Mouse (Mus musculus): ENCODE data around the gene Evc2.

Gene Evc2

DNA sequence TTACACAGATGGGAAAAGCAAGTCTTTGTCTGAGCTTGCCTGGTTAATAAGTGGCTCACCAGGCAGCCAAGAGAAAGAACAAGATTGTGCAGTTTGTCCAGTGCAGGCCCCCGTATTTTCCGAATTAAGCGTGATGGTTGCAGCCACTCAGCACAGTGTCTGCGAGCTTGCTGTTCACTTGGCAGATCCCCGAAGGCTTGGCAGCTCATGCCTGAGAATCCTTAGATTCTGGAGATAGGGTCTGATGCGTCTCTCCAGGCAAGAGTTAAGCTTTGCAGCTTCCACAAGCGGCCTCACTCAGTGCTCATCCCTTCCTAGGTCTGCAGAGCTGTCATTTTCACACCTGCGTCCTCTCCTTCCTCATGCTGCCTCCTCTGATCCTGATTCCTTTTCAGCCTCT is 30.5 kb downstream of the Evc2 start:
- no peak for DNase-seq

DNA sequence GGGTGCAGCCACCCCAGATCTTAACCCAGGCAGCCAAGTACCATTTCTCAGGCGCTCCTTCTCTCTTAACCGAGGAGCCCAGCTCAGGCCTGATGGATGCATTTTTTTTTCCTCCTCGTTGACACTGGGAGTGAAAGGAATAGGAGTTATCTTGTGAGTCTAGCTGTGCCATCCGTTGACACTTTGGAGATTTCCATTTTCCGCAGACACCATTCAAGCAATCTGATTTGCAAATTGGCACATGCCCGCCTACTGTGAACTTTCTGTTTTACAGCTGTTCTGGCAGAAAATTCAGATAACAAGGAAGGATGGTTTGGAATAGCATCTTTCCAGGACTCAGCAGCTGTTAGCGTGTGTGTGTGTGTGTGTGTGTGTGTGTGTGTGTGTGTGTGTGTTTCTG is 39.1 kb downstream of the Evc2 start:
- DNase-seq: no peak

DNA sequence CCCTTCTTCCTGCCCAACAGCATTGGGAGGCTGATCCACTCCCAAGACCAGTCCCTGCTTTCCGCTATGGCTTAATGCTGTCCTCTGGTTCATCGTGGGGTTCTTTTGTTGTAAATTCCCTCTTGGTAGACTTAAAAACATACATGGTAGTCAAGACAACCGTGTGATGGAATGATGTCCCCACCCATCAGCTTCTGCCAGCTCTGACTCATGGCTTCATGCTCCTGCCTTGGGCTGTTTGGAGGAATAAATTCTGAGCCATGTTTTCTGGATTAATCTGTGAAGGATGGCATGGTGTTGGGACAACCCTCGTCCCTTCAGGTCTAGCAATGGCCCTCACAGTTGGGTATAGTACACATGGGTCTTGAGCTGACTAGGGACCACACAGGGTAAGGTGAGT is 42.3 kb downstream of the Evc2 start:
- no peak for DNase-seq

DNA sequence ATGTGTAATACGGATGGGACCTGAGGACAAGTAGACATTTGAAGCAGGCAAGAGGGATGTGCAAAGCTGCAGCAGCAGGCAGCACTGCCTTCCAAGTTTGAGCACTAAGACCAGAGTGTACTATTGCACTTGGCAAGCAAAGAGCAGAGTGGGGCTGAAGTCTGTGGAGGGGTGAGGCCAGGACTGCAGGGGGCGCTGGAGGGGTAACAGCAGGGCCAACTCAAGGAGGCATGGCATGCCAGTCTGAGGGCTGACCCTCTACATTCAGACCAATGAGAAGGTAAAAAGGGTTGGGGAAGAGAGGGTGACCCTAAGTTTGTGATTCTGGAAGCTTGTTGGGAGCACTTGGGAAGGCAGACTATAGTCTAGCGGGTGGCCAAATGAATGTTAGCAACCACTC is 45.3 kb downstream of the Evc2 start:
- peak; percentile 34 to 36 for DNase-seq

DNA sequence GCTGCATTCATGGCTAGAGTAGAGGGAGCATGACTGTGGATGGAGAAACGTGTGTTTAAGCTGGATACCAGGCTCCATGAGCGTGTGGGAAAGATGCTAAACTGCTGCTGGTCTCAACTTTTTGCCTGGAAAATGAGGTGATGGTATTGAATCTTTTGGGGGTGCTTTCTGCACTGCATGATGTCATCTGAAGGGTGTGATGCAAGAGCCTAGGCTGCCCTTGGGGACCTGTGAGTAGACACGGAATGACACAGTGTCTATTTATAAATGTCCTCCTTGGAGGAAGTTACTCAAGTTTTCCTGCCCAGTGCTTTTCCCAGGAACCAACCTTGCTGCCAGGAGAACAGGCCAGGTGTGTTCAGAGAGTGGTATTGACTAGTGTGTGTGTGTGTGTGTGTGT is 50.3 kb downstream of the Evc2 start:
- DNase-seq: no peak

DNA sequence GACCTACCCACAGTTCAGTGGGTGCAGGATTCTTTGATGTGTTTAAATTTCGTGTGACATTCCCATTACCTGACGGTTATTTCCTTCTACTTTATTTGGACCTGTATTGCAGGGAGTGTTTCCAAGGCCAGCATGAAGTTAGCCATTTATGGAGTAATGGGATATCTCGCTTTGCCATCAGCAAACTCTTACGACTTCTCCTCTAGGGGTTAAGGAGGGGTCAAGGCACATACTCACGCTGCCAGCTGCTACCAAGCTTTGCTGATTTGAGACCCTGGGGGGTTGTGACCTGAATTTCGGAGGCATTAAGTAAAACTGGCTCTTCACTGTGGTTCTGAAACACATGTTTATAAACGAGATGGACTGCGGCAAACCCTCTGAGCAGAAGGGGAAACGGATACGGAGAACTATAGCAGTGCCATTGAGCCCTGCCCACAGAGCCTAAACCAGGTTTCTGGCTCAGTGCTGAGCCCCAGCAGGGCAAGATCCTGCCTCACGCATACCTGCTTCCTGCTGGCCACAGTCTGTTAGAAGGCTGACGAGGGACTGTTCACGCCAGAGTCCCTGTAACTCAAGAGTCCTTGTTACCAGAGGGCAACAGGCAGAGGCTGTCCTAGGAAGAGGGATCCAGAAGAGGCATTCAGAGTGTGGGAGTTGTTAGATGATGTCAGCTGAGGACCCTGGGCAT is 51.7 kb downstream of the Evc2 start:
- no peak for DNase-seq

DNA sequence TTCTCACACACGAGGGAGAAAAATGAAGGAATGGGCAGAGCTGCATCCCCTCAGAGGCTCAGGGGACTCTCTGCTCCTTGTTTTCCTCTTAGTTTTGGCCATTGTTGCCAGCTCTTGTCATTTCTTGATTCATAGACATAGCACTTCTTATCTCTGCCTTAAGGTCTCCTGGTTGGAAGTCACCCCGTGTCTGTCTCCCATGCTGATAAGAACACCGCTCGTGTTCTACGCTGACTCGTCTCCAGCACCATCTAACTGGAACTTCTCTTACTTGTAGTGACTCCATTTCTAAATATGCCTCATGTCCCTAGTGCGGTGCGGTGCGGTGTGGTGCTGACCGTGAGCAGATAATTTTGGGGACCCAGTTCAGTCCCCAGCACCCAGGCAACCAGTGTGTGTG is 52.6 kb downstream of the Evc2 start:
- no peak for DNase-seq

DNA sequence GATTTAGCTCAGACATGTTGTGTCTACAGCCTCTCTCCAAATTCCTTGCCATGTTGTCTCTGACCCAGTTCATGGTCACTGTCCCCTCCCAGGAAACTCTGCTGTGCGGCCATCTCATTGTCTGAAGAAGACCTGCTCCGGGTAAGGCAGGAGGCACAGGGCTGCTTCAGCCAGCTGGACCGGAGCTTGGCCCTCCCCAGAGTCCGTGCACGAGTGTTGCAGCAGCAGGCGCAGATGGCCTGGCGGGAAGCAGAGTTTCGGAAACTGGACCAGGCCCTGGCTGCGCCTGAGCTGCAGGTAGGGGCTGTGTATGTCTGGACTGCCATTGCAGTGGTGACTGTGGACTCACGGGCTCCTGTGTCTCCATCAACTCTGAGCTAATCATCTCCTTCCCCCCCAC is 53.6 kb downstream of the Evc2 start:
- DNase-seq: no peak

DNA sequence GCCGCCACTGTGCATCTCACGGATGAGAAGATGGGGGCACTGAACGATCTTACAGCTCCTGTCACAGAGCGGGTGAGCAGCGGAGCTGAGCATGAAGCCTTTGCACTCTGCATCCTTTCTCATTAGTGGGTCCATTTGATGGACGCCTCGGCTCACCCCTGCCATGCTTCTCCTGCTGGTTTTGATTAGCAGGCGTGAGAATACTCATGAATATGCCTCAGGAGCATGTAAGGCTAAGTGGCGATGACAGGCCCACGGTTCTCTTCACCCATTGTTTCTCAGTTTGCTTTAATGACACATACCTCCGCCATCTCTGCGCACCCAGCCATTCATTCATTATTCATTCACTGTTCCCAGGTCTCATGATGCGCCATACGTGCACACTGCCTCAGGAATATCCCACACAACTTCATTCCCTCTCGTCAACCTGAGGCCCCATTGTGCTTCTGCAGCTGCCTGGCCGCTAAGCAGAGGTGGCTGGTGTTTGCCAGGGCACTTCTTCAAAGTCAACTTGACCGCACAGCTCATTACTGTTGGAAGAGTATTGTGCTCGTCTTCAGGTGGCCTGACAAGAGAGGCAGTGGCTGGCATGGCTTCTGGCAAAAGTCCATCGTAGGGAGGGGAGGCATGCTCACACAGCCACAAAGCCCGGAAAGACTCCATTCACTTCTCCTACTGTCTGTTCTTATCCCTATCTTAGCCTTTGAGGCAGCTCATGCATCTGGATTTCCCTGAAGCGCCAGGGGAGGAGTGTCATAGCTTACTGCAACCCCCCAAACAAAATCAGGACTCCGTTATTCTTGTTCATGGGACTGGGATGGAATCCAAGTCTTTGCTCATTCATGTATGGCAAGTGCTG is 57.1 kb downstream of the Evc2 start:
- DNase-seq: no peak

DNA sequence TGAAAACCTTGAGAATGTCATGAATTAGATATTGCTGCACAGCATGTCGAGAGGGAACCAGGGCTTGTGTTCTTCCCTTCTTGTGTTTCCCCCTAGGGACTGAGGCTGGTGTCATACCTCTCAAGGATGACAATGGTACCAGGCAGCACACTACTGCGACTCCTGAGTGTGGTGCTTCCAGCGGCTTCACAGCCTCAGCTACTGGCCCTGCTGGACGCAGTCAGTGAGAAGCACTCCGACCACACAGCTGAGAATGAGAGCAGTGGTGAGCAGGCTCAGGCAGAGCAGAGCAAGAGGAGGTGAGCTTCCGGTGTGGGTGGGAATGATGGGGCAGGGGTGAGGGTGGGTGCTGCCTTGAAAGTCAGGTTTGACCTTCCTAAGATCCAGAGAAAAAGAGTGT is 80.7 kb downstream of the Evc2 start:
- DNase-seq: no peak

DNA sequence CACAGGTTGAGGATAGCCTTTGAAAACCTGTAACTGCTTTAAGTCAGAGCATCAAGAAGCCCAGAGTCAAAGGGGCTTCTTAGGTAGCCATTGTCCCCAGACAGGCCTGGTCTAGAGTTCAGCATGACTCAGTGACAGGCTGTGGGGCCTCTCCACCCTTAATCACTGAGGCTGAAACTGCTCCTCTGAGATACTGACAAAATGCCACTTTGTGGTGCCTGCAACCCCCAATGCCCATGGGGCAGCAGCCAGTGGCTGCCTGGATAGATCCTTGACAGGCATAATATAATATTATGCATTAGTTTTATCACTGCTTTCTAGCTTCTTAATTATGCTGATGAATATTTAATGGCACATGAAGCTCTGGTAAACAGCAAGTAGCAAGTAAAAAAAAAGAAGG is 88.9 kb downstream of the Evc2 start:
- no peak for DNase-seq

DNA sequence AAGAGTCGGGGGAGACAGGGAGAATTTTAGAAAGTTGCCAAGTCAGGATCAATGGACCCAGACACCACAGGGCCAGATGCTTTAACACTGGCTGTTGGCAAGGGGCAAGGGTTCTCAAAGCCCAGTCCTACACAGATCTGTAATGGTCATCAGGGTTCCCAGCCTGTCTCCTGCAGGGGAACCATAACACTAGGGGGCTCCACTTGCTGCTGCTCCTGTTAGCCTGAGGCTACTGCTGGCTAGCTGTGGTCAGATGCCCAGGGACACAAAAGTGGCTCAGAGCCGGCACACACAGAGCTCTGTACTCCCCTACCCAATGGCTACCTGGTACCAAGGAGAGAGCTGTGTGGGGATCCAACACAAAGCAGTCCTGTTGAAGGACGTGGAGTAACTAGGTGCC is 97.1 kb downstream of the Evc2 start:
- no peak for DNase-seq

DNA sequence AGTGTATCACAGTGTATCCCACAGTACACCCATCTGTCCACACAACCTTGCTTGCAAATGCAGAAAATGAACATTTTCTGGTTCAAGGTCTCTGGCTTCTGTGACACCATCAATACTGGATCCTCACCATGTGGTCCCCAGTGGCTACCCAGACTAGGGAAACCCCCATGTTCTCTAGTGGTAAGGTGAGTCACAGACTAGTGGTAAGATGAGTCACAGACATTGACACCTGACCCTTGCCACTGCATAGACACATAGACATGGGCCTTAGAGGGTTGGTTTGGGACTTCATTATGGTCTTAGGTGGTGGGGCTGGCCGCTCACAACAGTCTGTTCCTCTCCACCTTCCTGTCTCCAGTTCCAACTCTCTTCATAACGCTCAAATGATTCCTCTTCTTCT is 104.5 kb downstream of the Evc2 start:
- no peak for DNase-seq

DNA sequence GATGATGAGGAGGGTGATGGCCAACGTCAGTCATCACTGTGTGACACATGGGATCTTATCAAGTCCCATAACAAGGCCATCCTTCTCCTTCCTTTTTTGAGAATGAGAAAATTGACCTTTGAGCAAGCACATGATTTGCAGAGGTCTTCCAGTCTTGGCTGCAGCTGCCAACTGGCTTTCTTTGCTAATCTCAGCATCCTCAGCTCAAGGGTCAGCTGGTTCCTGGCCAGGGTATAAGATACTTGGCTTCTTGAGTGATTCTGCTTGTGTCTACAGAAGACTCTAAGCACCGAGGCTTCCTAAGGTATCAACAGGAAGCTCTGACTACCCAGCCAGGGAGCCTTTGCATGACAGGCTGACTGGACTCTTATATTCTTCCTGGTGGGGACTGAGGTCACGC is 109.2 kb downstream of the Evc2 start:
- DNase-seq: no peak

DNA sequence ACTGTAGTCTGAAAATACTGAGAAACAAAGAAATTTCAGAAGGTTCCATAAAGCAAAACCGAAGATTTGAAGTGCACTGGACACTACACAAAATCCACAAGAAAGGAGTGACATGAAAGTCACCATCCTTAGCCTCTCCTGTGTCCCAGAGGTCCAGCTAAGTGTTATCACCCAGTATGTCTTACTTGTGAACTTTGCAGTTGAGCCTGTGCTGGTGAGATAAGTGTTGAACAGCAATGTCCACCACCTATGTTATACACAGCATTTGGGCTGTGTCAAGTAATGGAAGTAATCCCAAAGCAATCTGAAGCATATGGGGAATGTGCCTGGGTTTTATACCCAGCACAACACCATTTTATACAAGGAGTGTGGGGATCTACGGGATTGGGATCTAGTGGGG is 118.3 kb downstream of the Evc2 start:
- no peak for DNase-seq

DNA sequence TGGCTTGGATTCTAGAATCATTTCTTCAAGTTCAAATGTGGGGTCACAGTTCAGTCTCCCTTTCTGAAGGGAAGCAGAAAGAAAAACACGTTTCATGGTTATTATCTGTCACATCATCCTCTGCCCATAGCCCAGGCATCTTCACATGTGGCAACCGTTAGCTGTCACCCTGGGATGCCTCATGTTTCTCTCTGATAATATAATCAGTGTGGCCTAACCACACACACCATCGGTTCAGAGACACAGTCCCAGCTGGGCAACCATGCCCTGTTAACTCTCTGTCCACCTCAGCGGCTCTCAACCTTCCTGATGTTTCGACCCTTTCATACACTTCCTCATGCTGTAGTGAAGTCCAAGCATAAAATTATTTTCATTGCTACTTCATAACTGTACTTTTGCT is 118.9 kb downstream of the Evc2 start:
- DNase-seq: no peak

DNA sequence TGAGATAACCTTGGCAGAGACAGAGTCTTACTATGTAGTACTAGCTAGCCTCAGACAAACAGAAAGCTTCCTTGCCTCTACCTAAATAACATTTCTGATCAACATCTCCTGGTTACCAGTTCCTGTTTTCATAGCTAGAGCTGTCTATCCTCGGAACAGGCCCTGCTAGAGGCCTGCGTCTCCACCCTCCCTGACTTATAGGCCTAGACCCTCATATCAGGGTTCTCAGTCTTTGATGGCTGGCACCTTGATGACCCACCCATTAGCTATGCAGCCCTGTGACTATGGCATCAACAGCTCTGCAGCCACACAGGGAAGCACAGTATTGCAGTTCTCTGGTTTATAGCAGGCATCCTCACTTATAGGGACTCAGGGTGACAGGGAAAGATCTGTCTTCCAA is 119.5 kb downstream of the Evc2 start:
- no peak for DNase-seq

DNA sequence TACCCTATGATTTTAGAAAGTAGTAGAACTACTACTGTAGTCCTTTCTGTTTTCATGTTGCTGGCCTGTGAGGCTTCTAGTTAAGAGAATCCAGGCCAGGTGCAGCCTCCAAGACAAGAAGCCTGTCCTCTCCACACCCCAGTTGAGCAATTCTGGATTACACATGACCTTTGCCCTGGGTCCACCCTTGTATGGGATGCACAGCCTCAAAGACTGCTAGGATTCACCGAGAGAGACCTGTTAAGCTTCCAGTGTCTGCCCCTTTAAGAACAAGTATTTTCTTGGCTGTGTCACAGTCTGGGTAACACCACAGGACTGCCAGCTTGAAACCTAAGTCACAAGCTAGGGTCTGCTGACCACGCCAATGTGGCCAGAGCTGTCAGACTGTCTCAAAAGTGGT is 119.9 kb downstream of the Evc2 start:
- DNase-seq: no peak

DNA sequence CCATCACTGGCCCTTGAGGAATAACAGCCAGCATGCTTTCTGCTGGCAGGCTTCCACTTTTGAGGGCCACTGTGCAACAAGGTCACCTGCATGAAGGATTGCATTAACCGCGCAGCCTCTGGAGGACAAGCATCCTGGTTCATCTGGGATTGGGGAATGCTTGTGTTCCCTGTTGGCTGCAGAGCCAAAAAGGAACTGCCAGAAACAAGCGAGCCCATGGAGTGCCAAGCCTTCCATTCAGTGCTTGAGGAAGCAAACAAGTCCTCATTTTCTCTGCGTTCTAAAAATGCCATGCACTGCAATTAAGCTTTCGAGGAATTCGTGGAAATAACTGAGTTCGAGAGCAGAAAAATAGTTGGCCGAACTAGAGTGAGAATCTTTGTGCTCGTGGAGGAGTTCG is 127.2 kb downstream of the Evc2 start:
- DNase-seq: no peak

DNA sequence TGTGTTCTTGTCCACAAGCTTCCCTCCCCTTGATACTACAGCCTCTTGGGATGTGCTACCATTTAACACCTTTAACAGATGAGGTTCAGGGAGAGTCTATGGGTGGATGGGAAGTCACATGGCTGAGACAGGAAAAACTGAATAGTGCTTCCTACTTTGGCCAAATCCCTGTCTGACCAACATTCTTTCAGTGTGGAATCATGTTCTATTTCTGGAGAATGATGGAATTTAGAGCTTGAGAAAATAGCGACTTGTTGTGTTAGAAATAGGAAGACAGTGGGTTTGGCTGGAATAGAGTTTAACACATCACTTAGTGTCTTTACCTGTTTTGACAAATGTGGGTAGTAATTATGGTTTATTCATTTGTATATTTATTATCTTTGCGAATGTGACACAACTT is 129.3 kb downstream of the Evc2 start:
- no peak for DNase-seq

DNA sequence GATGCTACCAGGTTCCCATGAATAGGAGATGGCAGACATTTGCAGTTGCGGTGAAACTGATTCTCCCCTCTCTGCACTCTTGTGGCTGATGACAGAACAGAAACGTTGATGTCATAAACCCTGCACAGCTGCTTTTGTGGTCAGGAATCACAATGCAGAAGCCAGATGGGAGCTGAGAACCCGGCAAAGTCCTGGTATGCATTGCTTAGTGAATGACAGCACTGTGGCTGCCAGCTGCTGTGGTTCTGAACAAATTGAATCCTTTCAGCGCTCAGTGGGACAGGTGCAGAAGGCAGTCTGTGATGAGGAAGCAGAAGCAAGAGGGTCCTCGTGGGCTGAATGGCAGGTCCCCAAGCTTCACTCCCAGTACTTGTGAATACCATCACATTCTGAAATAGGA is 130.7 kb downstream of the Evc2 start:
- DNase-seq: no peak

DNA sequence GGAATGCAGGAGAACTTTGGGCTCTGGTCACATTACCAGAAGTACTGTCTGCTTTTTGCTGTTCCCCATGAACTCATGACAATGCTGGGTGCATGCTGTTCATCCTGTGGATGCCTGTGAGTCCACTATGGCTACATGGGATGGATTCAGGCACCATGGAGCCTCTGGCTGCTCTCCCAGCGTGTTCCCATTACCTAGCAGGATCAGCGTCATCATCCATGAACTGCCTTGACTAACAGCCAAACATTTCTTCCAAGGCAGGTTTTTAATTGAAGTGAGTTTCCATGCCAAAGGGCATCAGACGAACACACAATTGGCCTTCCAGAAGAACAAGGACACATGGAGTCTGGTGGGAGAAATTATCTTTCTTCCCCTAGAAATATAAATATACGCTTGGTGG is 133.3 kb downstream of the Evc2 start:
- peak in 1 of 2 experiments; percentile 15 for DNase-seq

DNA sequence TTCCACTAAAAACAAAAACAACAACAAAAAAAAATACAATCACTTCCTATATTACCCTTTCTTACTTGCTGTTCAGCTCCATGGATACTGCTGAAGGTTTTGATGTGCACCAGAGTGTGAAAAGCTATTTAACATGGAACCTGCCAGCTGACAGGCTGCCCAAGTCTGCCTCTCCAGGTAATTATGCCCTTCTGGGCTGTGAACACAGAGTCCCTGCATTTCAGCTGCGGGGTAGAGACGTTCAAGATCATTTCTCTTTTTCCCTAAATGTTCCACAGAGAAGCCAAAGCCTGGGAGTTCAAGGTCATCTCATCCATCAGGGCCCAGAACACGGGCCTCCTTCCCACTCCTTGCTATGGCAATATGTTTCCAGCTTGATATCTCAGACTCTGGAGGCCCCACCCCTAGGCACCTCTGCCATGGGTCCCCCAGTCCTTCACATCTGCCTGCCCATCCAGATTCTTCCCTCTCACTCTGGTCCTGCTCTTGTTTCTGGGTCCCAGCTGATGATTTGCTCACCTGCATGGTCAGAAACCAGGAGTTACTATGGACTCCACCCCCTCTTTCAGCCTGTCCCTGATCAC is 133.8 kb downstream of the Evc2 start:
- DNase-seq: peak in 1 of 2 experiments; percentile 31
